Mouse (Mus musculus) myocyte (in vitro differentiated cells): Measurements from ENCODE around the gene Rpl22. TPM values are rescaled to one million over a fixed set of nuclear protein-coding genes. Genes with fewer than 3 reads are reported as not detected.

Source experiments
- H3K27me3 ChIP-seq: one replicate; pipeline ENCODE4 v1.6.1; 2011; ENCODE audit not compliant: control insufficient read depth, insufficient read depth, insufficient read length
- H3K36me3 ChIP-seq: one replicate; pipeline ENCODE4 v1.6.1; 2011; ENCODE audit not compliant: control insufficient read depth, insufficient read depth
- H3K4me2 ChIP-seq: one replicate; pipeline ENCODE4 v1.6.1; 2011; ENCODE audit warnings: low read depth, control low read depth
- H3K4me3 ChIP-seq: one replicate; pipeline ENCODE4 v1.5.1; 2011; ENCODE audit warnings: mild to moderate bottlenecking, control low read depth, moderate library complexity
- H3K79me2 ChIP-seq: one replicate; pipeline ENCODE4 v1.6.1; 2011; ENCODE audit not compliant: control insufficient read depth, insufficient read depth
- H3ac ChIP-seq: one replicate; pipeline ENCODE4 v1.6.1; 2011; ENCODE audit not compliant: control insufficient read depth, insufficient read length
- CEBPB ChIP-seq: IDR thresholded peaks from 2 replicates; pipeline ENCODE4 v1.6.1; 2011; ENCODE audit warnings: mild to moderate bottlenecking, moderate library complexity; ENCODE audit not compliant: poor library complexity, insufficient read depth, severe bottlenecking
- E2F4 ChIP-seq: IDR thresholded peaks from one replicate; pipeline ENCODE4 v1.6.1; 2011; ENCODE audit warnings: mild to moderate bottlenecking, control low read depth, moderate library complexity; ENCODE audit not compliant: insufficient read depth
- MAX ChIP-seq: IDR thresholded peaks from one replicate; pipeline ENCODE4 v1.6.1; 2011; ENCODE audit warnings: low read depth, mild to moderate bottlenecking, control low read depth
- MYOD1 ChIP-seq, 3 experiments: IDR thresholded peaks; one replicate each; pipeline ENCODE4 v1.6.1; 2011; ENCODE audit warnings: control low read depth in 2 of 3, low read depth in 2 of 3, mild to moderate bottlenecking in 2 of 3, moderate library complexity in 1 of 3; ENCODE audit not compliant: insufficient read length in 2 of 3, control insufficient read depth in 1 of 3
- MYOG ChIP-seq, 3 experiments: IDR thresholded peaks; one replicate each; pipeline ENCODE4 v1.6.1; 2011; ENCODE audit warnings: control low read depth in 2 of 3, low read depth in 2 of 3, mild to moderate bottlenecking in 2 of 3; ENCODE audit not compliant: insufficient read length in 2 of 3, control insufficient read depth in 1 of 3, insufficient read depth in 1 of 3
- POLR2A ChIP-seq: IDR thresholded peaks from one replicate; pipeline ENCODE4 v1.6.1; 2011; ENCODE audit warnings: low read depth, mild to moderate bottlenecking, control low read depth, moderate library complexity; ENCODE audit not compliant: insufficient read length
- POLR2AphosphoS2 ChIP-seq: IDR thresholded peaks from one replicate; pipeline ENCODE4 v1.6.1; 2011; ENCODE audit warnings: low read depth, control low read depth; ENCODE audit not compliant: insufficient read length
- REST ChIP-seq: IDR thresholded peaks from one replicate; pipeline ENCODE4 v1.6.1; 2011; ENCODE audit warnings: mild to moderate bottlenecking, control low read depth, moderate library complexity; ENCODE audit not compliant: insufficient read depth, insufficient read length
- SRF ChIP-seq: IDR thresholded peaks from one replicate; pipeline ENCODE4 v1.6.1; 2011; ENCODE audit warnings: low read depth; ENCODE audit not compliant: control insufficient read depth, insufficient read length
- TCF12 ChIP-seq: IDR thresholded peaks from one replicate; pipeline ENCODE4 v1.6.1; 2011; ENCODE audit warnings: mild to moderate bottlenecking, control low read depth; ENCODE audit not compliant: poor library complexity, insufficient read depth, severe bottlenecking
- TCF3 ChIP-seq: IDR thresholded peaks from one replicate; pipeline ENCODE4 v1.6.1; 2011; ENCODE audit warnings: low read depth, control low read depth; ENCODE audit not compliant: insufficient read length
- USF1 ChIP-seq: IDR thresholded peaks from one replicate; pipeline ENCODE4 v1.6.1; 2011; ENCODE audit warnings: low read depth, mild to moderate bottlenecking, control low read depth, moderate library complexity
- polyA plus RNA-seq: library from polyadenylated mRNA; unstranded; fragments of >200 nt; fragmentation: generic; extraction: Trizol; gene quantifications from one replicate; pipeline ENCODE4 v1.2.1, GENCODE M21; 2012; ENCODE audit warnings: missing spikeins

Rpl22 gene
- polyA plus RNA-seq, 1 experiment, result 1,218 TPM

DNA sequence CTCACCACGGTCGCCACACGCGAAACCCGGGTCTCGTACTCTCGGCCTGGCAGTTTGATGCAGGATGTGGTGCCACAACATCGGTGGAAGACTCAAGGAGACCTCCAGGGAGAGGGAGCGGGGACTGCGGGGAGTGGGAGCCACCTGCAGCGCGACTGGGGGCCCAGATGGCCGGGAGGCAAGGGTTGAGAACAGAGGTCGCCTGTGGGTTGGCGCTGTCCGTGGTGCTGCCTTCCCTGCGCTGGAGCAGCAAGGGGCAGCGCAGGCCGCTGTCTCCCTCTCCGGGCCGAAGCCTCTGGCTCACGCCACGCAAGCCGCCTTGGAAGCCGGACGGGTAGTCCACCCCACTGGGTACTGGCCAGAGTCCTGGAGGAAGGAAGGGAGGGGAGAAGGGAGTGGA lies 38.7 kb upstream of the Rpl22 start:
- no peaks in the 10 kb centered on the region for H3K79me2 ChIP-seq
- H3K4me3 ChIP-seq, result no peak overlapping the region
- peak; percentile 98 for TF ChIP-seq REST
- TF ChIP-seq CEBPB, result no peak
- no peak for TF ChIP-seq POLR2A
- TF ChIP-seq MYOD1 (IDR thresholded peaks at IDR 0.05; ENCODE audit: control insufficient read depth in 1 of 3, insufficient read length in 2 of 3, low read depth in 2 of 3), result peak in 1 of 3 experiments; percentile 41
- TF ChIP-seq MYOG (IDR thresholded peaks at IDR 0.05; ENCODE audit: control insufficient read depth in 1 of 3, insufficient read depth in 1 of 3, insufficient read length in 2 of 3, low read depth in 2 of 3), result peak in 2 of 3 experiments; percentile 27 to 55
- no peak for TF ChIP-seq TCF3
- no peaks in the 10 kb centered on the region for H3K36me3 ChIP-seq
- no peak overlapping the region for H3K4me2 ChIP-seq
- H3K27me3 ChIP-seq, result peaks cover 57% of the 10 kb centered on the region
- no peak overlapping the region for H3ac ChIP-seq

DNA sequence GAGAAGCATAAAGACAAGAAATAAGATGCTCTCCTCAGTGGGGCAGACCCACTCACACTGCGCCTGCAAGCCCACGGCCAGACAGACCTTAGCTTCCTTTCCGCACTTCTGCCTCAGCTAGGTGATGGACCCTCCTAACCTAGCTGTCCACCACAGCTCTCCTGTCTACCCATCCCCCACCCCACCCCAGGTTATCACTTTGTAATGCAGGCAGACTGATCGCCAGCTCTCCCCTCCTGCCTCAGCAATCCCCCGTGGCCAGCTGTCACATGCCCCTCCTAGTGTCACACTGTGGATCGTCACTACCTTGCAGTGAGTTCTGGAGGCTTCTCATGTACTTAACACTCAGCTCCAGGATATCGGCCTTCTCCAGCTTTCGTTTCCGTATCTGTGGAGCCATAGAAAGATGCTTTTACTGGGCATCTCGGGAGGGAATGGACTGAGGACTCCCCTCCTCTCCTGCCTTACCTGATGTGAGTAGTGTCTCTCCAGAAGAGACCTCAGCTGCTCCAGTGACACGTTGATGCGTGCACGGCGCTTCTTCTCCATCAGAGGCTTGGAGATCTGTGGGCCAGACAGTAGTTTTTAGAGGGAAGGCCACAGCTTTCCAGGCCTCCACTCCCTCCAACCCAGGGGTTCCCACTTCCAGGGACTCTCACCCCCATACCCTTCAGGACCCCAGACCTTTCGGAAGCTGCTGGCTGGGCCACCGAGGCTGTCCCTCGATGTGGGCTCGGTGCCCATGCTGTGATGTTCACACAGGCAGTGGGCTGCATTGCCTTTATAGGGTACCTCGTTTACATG lies 38.0 kb upstream of the Rpl22 start:
- Histone ChIP-seq H3K4me2 (no peak overlapping the region), H3ac (no peak overlapping the region), H3K79me2 (no peaks in the 10 kb centered on the region), H3K27me3 (peaks cover 63% of the 10 kb centered on the region), H3K4me3 (no peak overlapping the region), H3K36me3 (no peaks in the 10 kb centered on the region)
- TF ChIP-seq E2F4 (no peak), POLR2AphosphoS2 (no peak), REST (peak; percentile 14), SRF (no peak), MYOG (IDR thresholded peaks at IDR 0.05; ENCODE audit: control insufficient read depth in 1 of 3, insufficient read depth in 1 of 3, insufficient read length in 2 of 3, low read depth in 2 of 3) (no peak), CEBPB (no peak), USF1 (no peak), TCF12 (no peak)

DNA sequence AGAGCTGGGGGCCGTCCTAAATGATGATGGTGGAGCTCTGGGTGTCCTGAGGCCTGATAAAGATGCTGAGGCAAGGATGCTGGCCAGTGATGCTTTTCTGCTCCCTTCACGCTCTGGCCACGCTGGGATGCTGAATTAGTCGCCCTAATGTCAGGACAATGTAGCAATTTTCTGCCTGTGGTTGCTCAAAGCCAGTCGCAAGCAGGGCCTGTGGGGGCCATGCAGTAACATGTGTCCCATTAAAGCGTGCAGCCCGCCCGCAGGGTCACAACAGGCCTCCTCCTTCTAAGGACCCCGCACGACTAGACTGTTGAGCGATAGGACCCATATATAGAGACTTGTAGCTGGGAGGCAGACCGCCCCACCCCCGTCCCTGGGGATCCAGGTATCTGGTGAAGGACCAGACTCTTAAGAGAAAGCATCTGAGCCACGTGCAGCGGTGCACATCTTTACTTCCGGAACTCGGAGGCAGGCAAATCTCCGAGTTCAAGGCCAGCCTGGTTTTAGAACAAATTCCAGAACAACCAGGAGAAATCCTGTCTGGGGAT lies 37.1 kb upstream of the Rpl22 start:
- TF ChIP-seq TCF3 (no peak), E2F4 (no peak), USF1 (no peak), SRF (no peak), CEBPB (no peak), TCF12 (no peak), MAX (no peak), REST (no peak), MYOG (IDR thresholded peaks at IDR 0.05; ENCODE audit: control insufficient read depth in 1 of 3, insufficient read depth in 1 of 3, insufficient read length in 2 of 3, low read depth in 2 of 3) (no peak), POLR2A (no peak), MYOD1 (IDR thresholded peaks at IDR 0.05; ENCODE audit: control insufficient read depth in 1 of 3, insufficient read length in 2 of 3, low read depth in 2 of 3) (no peak), POLR2AphosphoS2 (no peak)
- H3K79me2 ChIP-seq, result no peaks in the 10 kb centered on the region
- peaks cover 65% of the 10 kb centered on the region for H3K27me3 ChIP-seq
- no peaks in the 10 kb centered on the region for H3K36me3 ChIP-seq
- H3K4me3 ChIP-seq, result no peak overlapping the region
- no peak overlapping the region for H3ac ChIP-seq
- H3K4me2 ChIP-seq, result no peak overlapping the region

DNA sequence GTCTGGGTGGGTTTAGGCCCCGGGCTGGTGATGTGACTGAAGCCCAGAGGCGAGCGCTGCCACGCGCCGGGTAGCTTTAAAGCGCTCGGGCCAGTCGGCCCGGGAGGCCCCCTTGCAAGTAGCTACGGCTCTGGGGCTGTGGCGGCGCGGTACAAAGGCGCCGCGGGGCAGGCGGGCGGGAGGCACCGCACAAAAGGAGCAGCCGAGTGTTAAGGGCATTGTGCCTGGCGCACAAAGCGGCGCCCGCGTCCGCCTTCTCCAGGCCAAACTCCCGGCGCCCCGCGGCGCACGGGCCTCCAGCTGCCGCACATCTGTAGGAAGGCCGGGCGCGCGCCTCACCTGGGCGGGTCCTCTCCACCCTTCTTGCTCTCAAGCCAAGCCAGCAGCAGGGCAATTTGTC lies 35.2 kb upstream of the Rpl22 start:
- peaks cover 67% of the 10 kb centered on the region for H3K27me3 ChIP-seq
- H3K79me2 ChIP-seq, result no peaks in the 10 kb centered on the region
- H3K36me3 ChIP-seq, result no peaks in the 10 kb centered on the region
- H3K4me2 ChIP-seq, result no peak overlapping the region
- H3ac ChIP-seq, result no peak overlapping the region
- no peak overlapping the region for H3K4me3 ChIP-seq
- TF ChIP-seq E2F4 (no peak), TCF12 (no peak), REST (no peak), SRF (no peak), MYOG (IDR thresholded peaks at IDR 0.05; ENCODE audit: control insufficient read depth in 1 of 3, insufficient read depth in 1 of 3, insufficient read length in 2 of 3, low read depth in 2 of 3) (no peak), TCF3 (no peak)

DNA sequence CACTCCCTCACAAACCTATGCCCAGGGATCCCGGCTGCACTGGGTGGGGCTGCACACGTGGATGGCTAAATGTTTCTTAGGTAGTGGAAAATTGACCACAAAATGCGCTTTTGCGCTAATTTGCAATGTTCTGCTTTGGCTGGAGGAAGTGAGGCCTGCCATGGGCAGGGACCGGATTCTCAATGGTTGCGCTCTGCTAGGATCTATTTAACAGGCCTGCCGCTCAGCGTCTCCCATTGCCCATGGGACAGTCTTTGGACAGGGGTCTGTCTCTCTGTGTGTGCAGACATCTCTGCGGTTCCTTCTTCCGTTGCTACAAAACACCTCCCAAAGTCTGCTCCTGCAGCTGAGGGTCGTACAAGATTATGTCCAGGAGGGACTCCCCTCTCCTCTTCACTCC lies 34.6 kb upstream of the Rpl22 start:
- Histone ChIP-seq H3K27me3 (peaks cover 66% of the 10 kb centered on the region), H3ac (no peak overlapping the region), H3K79me2 (no peaks in the 10 kb centered on the region), H3K4me3 (no peak overlapping the region), H3K4me2 (no peak overlapping the region), H3K36me3 (no peaks in the 10 kb centered on the region)
- TF ChIP-seq E2F4, result no peak
- TF ChIP-seq MYOG (IDR thresholded peaks at IDR 0.05; ENCODE audit: control insufficient read depth in 1 of 3, insufficient read depth in 1 of 3, insufficient read length in 2 of 3, low read depth in 2 of 3), result no peak
- TF ChIP-seq CEBPB, result no peak
- TF ChIP-seq SRF, result no peak
- TF ChIP-seq MYOD1 (IDR thresholded peaks at IDR 0.05; ENCODE audit: control insufficient read depth in 1 of 3, insufficient read length in 2 of 3, low read depth in 2 of 3), result no peak
- no peak for TF ChIP-seq REST
- TF ChIP-seq MAX, result no peak
- TF ChIP-seq USF1, result no peak
- no peak for TF ChIP-seq POLR2AphosphoS2
